Mouse (Mus musculus): Measurements from ENCODE around the gene Tmem158.

GRCm38 (mm10) chr9:123288378-123288777 lies 27.8 kb upstream of the Tmem158 start:
- TF ChIP-seq CTCF (IDR thresholded peaks at IDR 0.05; ENCODE audit: low read depth), result no peak
- TF ChIP-seq EP300 (IDR thresholded peaks at IDR 0.05; ENCODE audit: low read depth), result no peak

Data from liver, embryonic 14.5 days (tissue).